Mouse (Mus musculus) hindbrain, embryonic 14.5 days (tissue): ENCODE data around the gene Mrps18c. TPM values are rescaled to one million over a fixed set of nuclear protein-coding genes. Genes with fewer than 3 reads are reported as not detected.
A peak's percentile ranks its signal among the peaks of the same experiment; 100 is the strongest.

Experiments used
- ATAC-seq: fragments of 200-750 bp; cut with Nextera tagmentation; 2 replicates; pipeline ENCODE4 v1.8.0; 2017; ENCODE audit warnings: moderate number of reproducible peaks, mild to moderate bottlenecking, moderate TSS enrichment, moderate library complexity; ENCODE audit not compliant: low FRiP score
- DNase-seq: peaks from one replicate; pipeline ENCODE4 v3.0.0-alpha.2; 2015; ENCODE audit warnings: low spot score
- H3K27ac ChIP-seq: fragments of 300-500 bp; sonication (generic); 2 replicates; pipeline ENCODE4 v1.5.1; 2014; ENCODE audit warnings: mild to moderate bottlenecking, moderate library complexity
- H3K27me3 ChIP-seq: fragments of 300-500 bp; sonication (generic); 2 replicates; pipeline ENCODE4 v1.6.1; 2014; ENCODE audit warnings: mild to moderate bottlenecking, low read length, mixed read lengths; ENCODE audit not compliant: control insufficient read depth, insufficient read depth
- H3K36me3 ChIP-seq: fragments of 300-500 bp; sonication (generic); replicated peaks from 2 replicates; pipeline ENCODE4 v1.6.1; 2014; ENCODE audit not compliant: control insufficient read depth, insufficient read depth
- H3K4me1 ChIP-seq: fragments of 300-500 bp; sonication (generic); replicated peaks from 2 replicates; pipeline ENCODE4 v1.6.1; 2014; ENCODE audit warnings: antibody characterized with exemption, low read length, mixed read lengths; ENCODE audit not compliant: control insufficient read depth, insufficient read depth
- H3K4me2 ChIP-seq: fragments of 300-500 bp; sonication (generic); replicated peaks from 2 replicates; pipeline ENCODE4 v1.6.1; 2014; ENCODE audit warnings: mild to moderate bottlenecking, moderate library complexity
- H3K4me3 ChIP-seq: fragments of 300-500 bp; sonication (generic); replicated peaks from 2 replicates; pipeline ENCODE4 v1.5.1; 2014; ENCODE audit warnings: mild to moderate bottlenecking, low read length
- H3K9ac ChIP-seq: fragments of 300-500 bp; sonication (generic); 2 replicates; pipeline ENCODE4 v1.6.1; 2014
- H3K9me3 ChIP-seq: fragments of 300-500 bp; sonication (generic); 2 replicates; pipeline ENCODE4 v1.6.1; 2016; ENCODE audit warnings: low read length; ENCODE audit not compliant: control insufficient read depth
- WGBS: fragments of 180-500 bp; shearing (Covaris S2); extraction: QIAGEN DNeasy Blood & Tissue Kit; methylation state at CpG from one replicate; pipeline ENCODE4 v1.1.7; 2014; 5-methylcytosine and 5-hydroxymethylcytosine counted together
- polyA plus RNA-seq: library from polyadenylated mRNA; unstranded; fragments of >200 nt; fragmentation: Nextera tagmentation; extraction: Ambion mirVana; gene quantifications from 2 replicates; pipeline ENCODE4 v1.2.1, GENCODE M21; 2014

The Mrps18c gene
- polyA plus RNA-seq, 1 experiment from 2014 or later = 160 TPM

GRCm38 (mm10) chr5:100844485-100844884 lies 46.1 kb downstream of the Mrps18c start:
- H3K27ac ChIP-seq = no peak overlapping the region
- DNase-seq (no peak), ATAC-seq (no peak)
- H3K9me3 ChIP-seq = 0 out of 2 replicates have a peak, but pooled peaks cover 8% of the 10 kb centered on the region
- 62% methylated on average over 3 of the region's 3 CpGs for WGBS
- H3K36me3 ChIP-seq = no peaks in the 10 kb centered on the region
- H3K4me1 ChIP-seq = peaks cover 14% of the 10 kb centered on the region
- H3K27me3 ChIP-seq = peaks cover 64% of the 10 kb centered on the region
- no peak overlapping the region for H3K4me3 ChIP-seq
- H3K9ac ChIP-seq = no peak overlapping the region
- no peak overlapping the region for H3K4me2 ChIP-seq

DNA sequence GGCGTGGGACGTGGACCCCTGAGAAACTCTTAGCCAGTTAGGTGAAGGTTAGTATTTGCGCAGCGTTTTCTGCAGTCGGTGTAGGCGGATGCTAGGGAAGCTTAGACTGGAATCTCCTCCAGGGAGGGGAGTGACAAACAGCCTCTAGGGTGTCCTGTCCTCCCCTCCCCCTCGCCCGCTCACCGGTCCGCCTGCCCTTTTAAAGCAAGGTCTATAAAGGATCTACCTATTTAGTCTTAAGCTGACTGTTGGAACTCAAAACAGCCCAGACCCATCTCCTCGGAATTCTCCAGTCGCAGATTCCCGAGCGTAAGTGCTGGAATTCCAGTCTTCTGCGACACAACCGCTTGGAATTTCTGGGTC lies 47.0 kb downstream of the Mrps18c start, which contains the start of gene Gpat3:
Gpat3 (plus strand) TSS at position 229 of the 363 bp plus-strand sequence.
- H3K4me1 ChIP-seq = peaks cover 14% of the 10 kb centered on the region
- peak within 1 kb of the TSS; percentile 47 for H3K9ac ChIP-seq
- peak within 1 kb of the TSS; percentile 82 for H3K4me2 ChIP-seq
- no peaks in the 10 kb centered on the region for H3K36me3 ChIP-seq
- WGBS = under 1% methylated on average over 16 of the region's 16 CpGs
- no peak for ATAC-seq
- no peak within 1 kb of the TSS for H3K27ac ChIP-seq
- DNase-seq = no peak
- H3K4me3 ChIP-seq = peak within 1 kb of the TSS; percentile 42
- H3K9me3 ChIP-seq = 0 out of 2 replicates have a peak, but pooled peaks cover 8% of the 10 kb centered on the region
- peaks cover 64% of the 10 kb centered on the region for H3K27me3 ChIP-seq

GRCm38 (mm10) chr5:100845848-100846598 lies 47.6 kb downstream of the Mrps18c start:
- peak overlapping the region; percentile 42 for H3K4me3 ChIP-seq
- DNase-seq = no peak
- WGBS = under 1% methylated on average over 52 of the region's 52 CpGs
- peaks cover 64% of the 10 kb centered on the region for H3K27me3 ChIP-seq
- peak overlapping the region; percentile 82 for H3K4me2 ChIP-seq
- ATAC-seq = peak; percentile 34; the same call in 1 of the 2 replicates
- 0 out of 2 replicates have a peak, but pooled peaks cover 8% of the 10 kb centered on the region for H3K9me3 ChIP-seq
- H3K9ac ChIP-seq = peak overlapping the region; percentile 47
- no peaks in the 10 kb centered on the region for H3K36me3 ChIP-seq
- H3K4me1 ChIP-seq = peaks cover 14% of the 10 kb centered on the region
- H3K27ac ChIP-seq = no peak overlapping the region

GRCm38 (mm10) chr5:100846599-100846920 lies 48.1 kb downstream of the Mrps18c start:
- DNase-seq (no peak), ATAC-seq (no peak)
- Histone ChIP-seq H3K9ac (peak overlapping the region; percentile 47), H3K36me3 (no peaks in the 10 kb centered on the region), H3K27ac (no peak overlapping the region), H3K4me3 (peak overlapping the region; percentile 42), H3K4me2 (peak overlapping the region; percentile 82), H3K27me3 (peaks cover 64% of the 10 kb centered on the region), H3K4me1 (peaks cover 14% of the 10 kb centered on the region), H3K9me3 (0 out of 2 replicates have a peak, but pooled peaks cover 7% of the 10 kb centered on the region)
- under 1% methylated on average over 22 of the region's 22 CpGs for WGBS

GRCm38 (mm10) chr5:100847143-100847542 lies 48.7 kb downstream of the Mrps18c start:
- DNase-seq (no peak), ATAC-seq (no peak)
- Histone ChIP-seq H3K27me3 (peaks cover 64% of the 10 kb centered on the region), H3K9me3 (0 out of 2 replicates have a peak, but pooled peaks cover 1% of the 10 kb centered on the region), H3K4me1 (peaks cover 14% of the 10 kb centered on the region), H3K4me3 (peak overlapping the region; percentile 42), H3K36me3 (no peaks in the 10 kb centered on the region), H3K27ac (no peak overlapping the region), H3K4me2 (peak overlapping the region; percentile 82), H3K9ac (peak overlapping the region; percentile 47; the same call in 1 of the 2 replicates)
- 17% methylated on average over 2 of the region's 2 CpGs for WGBS

- H3K4me2 ChIP-seq = no peak overlapping the region
- H3K9ac ChIP-seq = no peak overlapping the region
- no peak overlapping the region for H3K27ac ChIP-seq
- H3K4me1 ChIP-seq = no peaks in the 10 kb centered on the region
- H3K36me3 ChIP-seq = no peaks in the 10 kb centered on the region
- H3K27me3 ChIP-seq = 0 out of 2 replicates have a peak, but pooled peaks cover 4% of the 10 kb centered on the region
- ATAC-seq (no peak), DNase-seq (no peak)
- WGBS = 89% methylated on average over 4 of the region's 4 CpGs
- no peak overlapping the region for H3K4me3 ChIP-seq
- no peaks in the 10 kb centered on the region for H3K9me3 ChIP-seq
Measured at GRCm38 (mm10) chr5:100853963-100854362, 55.5 kb downstream of the Mrps18c start.

Other genes with a start within 250 kb of the Mrps18c start
- 0.60 and 1.4 TPM in 2 replicates for gene Plac8, start 226.4 kb upstream of the Mrps18c start, polyA plus RNA-seq
- 58.3 and 63.4 TPM in 2 replicates for gene Coq2, start 123.5 kb upstream of the Mrps18c start, polyA plus RNA-seq
- 0.41 and 0.65 TPM in 2 replicates for gene Hpse, start 78.9 kb upstream of the Mrps18c start, polyA plus RNA-seq
- gene Helq, start within 50 bp of the Mrps18c start, polyA plus RNA-seq = 20.1 and 23.8 TPM in 2 replicates
- gene Abraxas1, start 22.3 kb downstream of the Mrps18c start, polyA plus RNA-seq = 11.4 and 14.9 TPM in 2 replicates
- 1.4 and 1.9 TPM in 2 replicates for gene Gpat3, start 47.1 kb downstream of the Mrps18c start, polyA plus RNA-seq